Mouse (Mus musculus): ENCODE data around the gene Cd300a. TPM values are rescaled to one million over a fixed set of nuclear protein-coding genes. Genes with fewer than 3 reads are reported as not detected.
A peak's percentile ranks its signal among the peaks of the same experiment; 100 is the strongest.

The Cd300a gene
- total and polyA plus RNA-seq, 2 experiments from 2014 or later: 1.1 to 1.4 TPM

DNA sequence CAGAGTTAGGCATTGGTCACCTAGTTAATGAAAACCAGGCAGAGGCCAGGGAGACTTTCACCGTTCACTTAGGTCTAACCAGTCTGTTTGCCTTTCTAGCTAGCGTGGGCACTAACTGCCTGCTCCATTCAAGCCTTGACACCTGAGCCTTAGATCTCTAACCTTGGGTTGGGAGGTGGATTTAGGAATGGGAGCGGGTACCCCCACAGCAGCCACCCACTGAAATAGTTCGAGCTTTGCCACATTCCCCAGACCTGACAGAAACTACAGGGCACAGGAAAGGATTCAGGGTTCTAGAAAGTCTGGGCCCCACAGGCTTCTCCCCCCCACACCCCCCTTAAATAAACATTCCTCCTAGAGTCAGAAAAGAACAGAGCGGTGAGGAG, 39.8 kb upstream of the Cd300a start:
- H3K27me3 ChIP-seq (ENCODE audit: insufficient read depth, low read length): peaks cover 15% of the 10 kb centered on the region
- no peak overlapping the region for H3K9ac ChIP-seq (replicated peaks; ENCODE audit: low read length)
- no peak overlapping the region for H3K27ac ChIP-seq
- peak overlapping the region; percentile 99; the same call in 1 of the 2 replicates for H3K4me2 ChIP-seq (ENCODE audit: low read depth, low read length)
- 22% methylated on average over 5 of the region's 5 CpGs for WGBS
- ATAC-seq (no peak), DNase-seq (ENCODE audit: low spot score) (no peak)
- no peak for TF ChIP-seq CTCF (IDR thresholded peaks at IDR 0.05; ENCODE audit: low read depth)
- peaks cover 4% of the 10 kb centered on the region; the same call in 1 of the 2 replicates for H3K4me1 ChIP-seq (ENCODE audit: insufficient read depth, low read length)
- H3K4me3 ChIP-seq (ENCODE audit: low read length): peak overlapping the region; percentile 62; the same call in 1 of the 2 replicates
- H3K36me3 ChIP-seq (ENCODE audit: insufficient read depth, low read length): no peaks in the 10 kb centered on the region
- H3K9me3 ChIP-seq (ENCODE audit: low read length): no peaks in the 10 kb centered on the region

DNA sequence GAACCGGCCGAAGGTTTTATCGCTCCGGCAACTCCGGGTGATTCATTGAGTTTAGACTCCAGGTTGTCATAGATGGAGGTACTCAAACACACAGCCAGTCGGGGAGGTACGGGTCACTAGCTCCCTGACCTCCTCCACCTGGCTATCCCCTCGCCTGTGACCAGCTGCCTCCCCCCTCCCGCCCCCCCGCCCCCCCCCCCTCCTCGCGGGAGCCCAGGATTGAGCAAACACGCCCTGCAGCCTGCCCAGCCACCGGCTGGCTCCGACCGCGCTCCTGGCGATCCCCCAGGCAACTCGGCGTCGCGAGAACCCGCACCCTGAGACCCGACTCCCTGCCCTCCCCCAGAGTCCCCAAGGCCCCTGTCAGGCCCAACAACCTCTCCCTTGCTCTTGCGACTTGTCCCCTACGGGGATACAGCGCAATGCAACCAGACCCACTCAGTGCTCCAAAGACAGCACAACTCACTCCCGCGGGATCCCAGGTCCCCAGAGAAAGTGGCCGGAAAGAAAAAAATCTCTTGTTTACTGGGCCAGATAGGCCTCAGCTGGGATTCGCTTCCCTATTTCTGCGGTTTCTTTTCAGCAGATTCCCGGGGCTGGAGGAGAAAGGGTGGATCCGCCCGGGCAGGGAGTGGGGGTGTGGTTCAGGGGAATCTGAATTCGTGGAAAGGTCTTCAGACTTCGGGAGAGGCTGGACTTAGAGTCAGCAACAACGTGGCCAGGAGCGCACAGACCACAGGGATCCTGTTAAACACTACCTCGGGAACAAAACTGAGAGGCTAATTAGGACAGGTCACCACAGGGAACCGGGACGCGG, 39.2 kb upstream of the Cd300a start, which contains the start of gene Gprc5c:
Gene Gprc5c, plus strand, starts transcription at position 701 of the 817 bp plus-strand sequence.
- TF ChIP-seq CTCF (IDR thresholded peaks at IDR 0.05; ENCODE audit: low read depth): no peak
- Histone ChIP-seq H3K36me3 (ENCODE audit: insufficient read depth, low read length) (no peaks in the 10 kb centered on the region), H3K27me3 (ENCODE audit: insufficient read depth, low read length) (peaks cover 15% of the 10 kb centered on the region), H3K4me2 (ENCODE audit: low read depth, low read length) (peak within 1 kb of the TSS; percentile 99), H3K27ac (peak within 1 kb of the TSS; percentile 64), H3K4me3 (ENCODE audit: low read length) (peak within 1 kb of the TSS; percentile 62), H3K9ac (replicated peaks; ENCODE audit: low read length) (peak within 1 kb of the TSS; percentile 58), H3K9me3 (ENCODE audit: low read length) (no peaks in the 10 kb centered on the region), H3K4me1 (ENCODE audit: insufficient read depth, low read length) (peaks cover 4% of the 10 kb centered on the region; the same call in 1 of the 2 replicates)
- peak; percentile 39 for DNase-seq (ENCODE audit: low spot score)
- peak; percentile 27 for ATAC-seq
- 2% methylated on average over 36 of the region's 43 CpGs for WGBS

DNA sequence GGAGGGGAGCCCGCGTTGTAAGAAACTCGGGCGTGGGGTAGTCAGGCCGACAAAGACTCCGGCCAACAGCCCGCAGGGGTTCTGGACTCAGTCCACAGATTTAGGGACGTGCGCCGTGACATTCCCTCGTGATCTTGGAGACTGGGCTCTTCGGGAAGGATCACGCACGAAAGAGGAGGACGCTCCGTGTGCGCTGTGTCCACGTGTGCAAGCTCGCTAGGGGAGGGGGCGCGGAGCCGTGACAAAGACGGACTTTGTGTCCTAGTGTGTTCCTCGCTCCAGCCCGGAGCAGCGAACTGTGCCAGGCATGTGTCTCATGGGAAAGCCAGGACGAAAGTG, 38.6 kb upstream of the Cd300a start:
- Histone ChIP-seq H3K9ac (replicated peaks; ENCODE audit: low read length) (peak overlapping the region; percentile 58), H3K27ac (peak overlapping the region; percentile 64), H3K27me3 (ENCODE audit: insufficient read depth, low read length) (peaks cover 15% of the 10 kb centered on the region), H3K36me3 (ENCODE audit: insufficient read depth, low read length) (no peaks in the 10 kb centered on the region), H3K9me3 (ENCODE audit: low read length) (no peaks in the 10 kb centered on the region), H3K4me3 (ENCODE audit: low read length) (peak overlapping the region; percentile 62), H3K4me1 (ENCODE audit: insufficient read depth, low read length) (peaks cover 4% of the 10 kb centered on the region; the same call in 1 of the 2 replicates), H3K4me2 (ENCODE audit: low read depth, low read length) (peak overlapping the region; percentile 99)
- DNase-seq (ENCODE audit: low spot score) (peak; percentile 61), ATAC-seq (peak; percentile 73)
- TF ChIP-seq CTCF (IDR thresholded peaks at IDR 0.05; ENCODE audit: low read depth): no peak
- under 1% methylated on average over 27 of the region's 27 CpGs for WGBS

DNA sequence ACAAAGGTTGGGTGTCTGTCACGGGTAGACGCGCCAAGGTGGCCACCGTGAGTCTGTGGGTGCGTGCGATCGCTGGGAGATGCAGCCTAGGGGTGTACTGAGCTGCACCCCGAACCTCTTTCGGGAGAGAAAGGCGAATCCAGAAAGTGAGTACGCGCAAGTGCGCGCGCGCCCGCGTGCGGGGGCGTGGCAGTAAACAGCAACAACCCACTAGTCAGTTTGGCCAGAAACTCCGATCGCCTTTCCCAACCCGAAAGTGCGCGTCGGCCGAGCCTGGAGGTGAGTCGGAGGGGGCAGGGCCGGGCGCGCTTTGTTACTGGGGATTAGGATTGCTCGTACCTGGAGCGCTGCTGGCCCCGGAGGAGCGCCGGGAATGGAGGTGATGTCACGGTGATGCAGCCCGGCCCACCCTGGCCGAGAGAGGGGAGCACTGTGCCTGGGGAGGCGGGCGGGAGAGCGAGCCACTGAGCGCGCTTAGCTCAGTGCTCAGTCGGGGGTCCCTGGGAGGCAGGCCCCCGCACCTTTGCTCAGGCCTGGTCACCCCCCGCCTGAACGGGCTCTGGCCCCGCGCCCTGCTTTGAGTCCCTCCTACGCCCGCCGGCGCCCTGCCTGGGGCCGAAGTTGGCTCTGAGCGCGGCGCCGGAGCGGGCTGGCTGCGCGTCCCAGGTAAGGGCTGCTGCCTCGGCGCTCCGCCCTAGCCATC, 38.1 kb upstream of the Cd300a start:
- WGBS: under 1% methylated on average over 63 of the region's 65 CpGs
- DNase-seq (ENCODE audit: low spot score) (peak; percentile 67), ATAC-seq (peak; percentile 61; the same call in 1 of the 2 replicates)
- Histone ChIP-seq H3K4me2 (ENCODE audit: low read depth, low read length) (peak overlapping the region; percentile 99), H3K4me3 (ENCODE audit: low read length) (peak overlapping the region; percentile 62), H3K9me3 (ENCODE audit: low read length) (no peaks in the 10 kb centered on the region), H3K36me3 (ENCODE audit: insufficient read depth, low read length) (no peaks in the 10 kb centered on the region), H3K27me3 (ENCODE audit: insufficient read depth, low read length) (peaks cover 15% of the 10 kb centered on the region), H3K9ac (replicated peaks; ENCODE audit: low read length) (peak overlapping the region; percentile 58), H3K4me1 (ENCODE audit: insufficient read depth, low read length) (peaks cover 4% of the 10 kb centered on the region; the same call in 1 of the 2 replicates), H3K27ac (peak overlapping the region; percentile 64)
- no peak for TF ChIP-seq CTCF (IDR thresholded peaks at IDR 0.05; ENCODE audit: low read depth)

DNA sequence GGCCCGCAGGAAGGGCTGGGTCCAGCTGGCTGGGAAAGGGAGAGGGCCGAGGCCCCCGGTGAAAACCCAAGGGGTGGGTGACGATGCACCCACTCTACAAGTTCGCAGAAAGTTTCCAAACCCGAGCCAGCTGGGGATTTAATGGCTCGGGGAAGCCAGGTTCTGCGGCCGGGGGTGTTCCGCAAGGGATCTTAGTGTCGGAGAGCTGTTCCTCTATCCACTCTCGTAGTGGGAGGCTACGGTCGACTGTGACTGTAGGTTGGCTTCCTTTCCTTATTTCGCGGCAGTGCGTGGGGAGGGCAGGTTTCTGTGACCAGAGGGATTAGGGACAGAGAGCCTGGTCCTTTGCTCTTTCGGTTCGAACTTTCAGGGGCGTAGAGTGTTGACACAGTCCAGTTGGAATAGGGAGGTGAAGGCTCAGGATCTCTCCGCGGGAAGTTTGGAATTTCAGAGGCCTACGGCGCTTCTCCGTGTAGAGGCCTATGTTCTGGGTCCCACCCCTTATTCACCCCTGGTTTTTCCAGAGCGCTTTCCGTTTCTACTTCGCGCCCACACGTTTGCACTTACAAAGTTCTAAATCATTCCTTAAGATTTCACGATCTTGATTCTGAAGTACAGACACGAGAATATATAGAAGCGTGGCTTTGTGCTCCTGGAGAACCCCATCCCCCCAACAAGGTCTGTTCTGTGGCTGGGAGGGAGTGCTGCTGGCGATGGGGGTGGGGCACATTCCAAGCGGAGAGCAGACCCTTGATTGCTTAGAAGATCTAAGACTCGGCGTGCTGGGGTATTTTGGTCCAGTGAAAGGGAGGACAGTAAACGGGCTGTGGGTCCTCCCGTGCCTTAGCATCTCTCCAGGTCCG, 37.3 kb upstream of the Cd300a start:
- H3K9ac ChIP-seq (replicated peaks; ENCODE audit: low read length): peak overlapping the region; percentile 58; the same call in 1 of the 2 replicates
- no peaks in the 10 kb centered on the region for H3K36me3 ChIP-seq (ENCODE audit: insufficient read depth, low read length)
- ATAC-seq (no peak), DNase-seq (ENCODE audit: low spot score) (peak; percentile 12)
- peaks cover 15% of the 10 kb centered on the region for H3K27me3 ChIP-seq (ENCODE audit: insufficient read depth, low read length)
- WGBS: 3% methylated on average over 40 of the region's 40 CpGs
- no peaks in the 10 kb centered on the region for H3K9me3 ChIP-seq (ENCODE audit: low read length)
- peak overlapping the region; percentile 48; the same call in 1 of the 2 replicates for H3K27ac ChIP-seq
- peak overlapping the region; percentile 99 for H3K4me2 ChIP-seq (ENCODE audit: low read depth, low read length)
- peak overlapping the region; percentile 62 for H3K4me3 ChIP-seq (ENCODE audit: low read length)
- TF ChIP-seq CTCF (IDR thresholded peaks at IDR 0.05; ENCODE audit: low read depth): no peak
- peaks cover 4% of the 10 kb centered on the region; the same call in 1 of the 2 replicates for H3K4me1 ChIP-seq (ENCODE audit: insufficient read depth, low read length)

Data from hindbrain, postnatal 0 days (tissue).